Mouse (Mus musculus) liver, embryonic 11.5 days (tissue): ENCODE results near the gene Gm14862. TPM values are rescaled to one million over a fixed set of nuclear protein-coding genes. Genes with fewer than 3 reads are reported as not detected.

Experiments used
- ATAC-seq: fragments of 200-750 bp; cut with Nextera tagmentation; replicated peaks from 2 replicates; pipeline ENCODE4 v1.8.0; 2017; ENCODE audit warnings: moderate number of reproducible peaks, mild to moderate bottlenecking, moderate TSS enrichment, moderate library complexity; ENCODE audit not compliant: low FRiP score
- DNase-seq: peaks from one replicate; pipeline ENCODE4 v3.0.0-alpha.2; 2017; ENCODE audit warnings: low spot score
- H3K27ac ChIP-seq: fragments of 300-500 bp; sonication (generic); 2 replicates; pipeline ENCODE4 v1.5.1; 2014; ENCODE audit warnings: mild to moderate bottlenecking, low read depth, low read length, control low read depth
- H3K27me3 ChIP-seq: fragments of 300-500 bp; sonication (generic); replicated peaks from 2 replicates; pipeline ENCODE4 v1.6.1; 2014; ENCODE audit warnings: low read length, mixed read lengths; ENCODE audit not compliant: control insufficient read depth, insufficient read depth
- H3K36me3 ChIP-seq: fragments of 300-500 bp; sonication (generic); 2 replicates; pipeline ENCODE4 v1.6.1; 2014; ENCODE audit warnings: mild to moderate bottlenecking, low read length, moderate library complexity, mixed read lengths; ENCODE audit not compliant: control insufficient read depth, insufficient read depth
- H3K4me1 ChIP-seq: fragments of 300-500 bp; sonication (generic); replicated peaks from 2 replicates; pipeline ENCODE4 v1.6.1; 2014; ENCODE audit warnings: low read length, mixed read lengths; ENCODE audit not compliant: control insufficient read depth, insufficient read depth
- H3K4me2 ChIP-seq: fragments of 300-500 bp; sonication (generic); 2 replicates; pipeline ENCODE4 v1.6.1; 2014; ENCODE audit warnings: mild to moderate bottlenecking, control low read depth, moderate library complexity
- H3K4me3 ChIP-seq: fragments of 300-500 bp; sonication (generic); 2 replicates; pipeline ENCODE4 v1.5.1; 2014; ENCODE audit warnings: low read depth, low read length, control low read depth
- H3K9ac ChIP-seq: fragments of 300-500 bp; sonication (generic); 2 replicates; pipeline ENCODE4 v1.6.1; 2014; ENCODE audit warnings: low read depth, low read length, control low read depth
- H3K9me3 ChIP-seq: fragments of 300-500 bp; sonication (generic); 2 replicates; pipeline ENCODE4 v1.6.1; 2016; ENCODE audit warnings: low read length, inconsistent platforms, mixed read lengths; ENCODE audit not compliant: control insufficient read depth
- WGBS: fragments of 180-500 bp; shearing (Covaris S2); extraction: QIAGEN DNeasy Blood & Tissue Kit; methylation state at CpG from one replicate; pipeline ENCODE4 v1.1.7; 2014; 5-methylcytosine and 5-hydroxymethylcytosine counted together
- polyA plus RNA-seq: library from polyadenylated mRNA; unstranded; fragments of >200 nt; fragmentation: Nextera tagmentation; extraction: Ambion mirVana; gene quantifications from 2 replicates; pipeline ENCODE4 v1.2.1, GENCODE M21; 2014

Gm14862 gene
- polyA plus RNA-seq, 1 experiment from 2014 or later: 1.0 TPM

DNA sequence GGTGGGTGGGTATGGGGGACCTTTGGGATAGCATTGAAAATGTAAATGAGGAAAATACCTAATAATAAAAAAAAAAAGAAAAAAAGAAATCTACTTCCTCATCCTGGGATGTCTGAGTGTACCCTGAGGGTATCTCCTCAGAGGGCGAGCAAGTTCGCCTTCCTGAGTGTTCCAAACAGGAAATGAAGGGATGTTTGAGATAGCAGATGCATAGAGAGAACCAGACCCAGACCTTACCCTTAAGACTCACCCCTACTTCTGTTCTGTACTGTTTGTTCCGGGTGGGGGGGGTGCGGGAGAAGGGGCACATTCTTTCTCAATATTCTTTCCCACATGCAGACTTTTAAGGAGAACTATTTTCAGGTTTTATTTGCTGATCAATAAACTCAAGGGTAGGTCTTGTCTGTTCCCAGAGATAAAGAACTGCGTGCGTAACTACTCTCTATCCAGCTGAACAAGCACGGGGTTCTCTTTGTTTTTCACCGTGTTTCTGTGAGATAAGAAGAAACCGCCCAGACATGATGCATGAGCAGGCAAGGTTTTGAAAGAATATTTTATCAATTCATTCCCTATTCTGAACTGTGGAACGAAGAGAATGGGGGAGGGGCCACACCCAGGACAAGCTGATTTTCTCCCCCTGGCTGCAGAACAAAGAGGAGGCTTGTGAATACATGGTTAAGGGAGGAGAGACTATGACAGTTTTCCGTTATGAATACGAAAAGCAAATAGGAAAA lies 11.9 kb downstream of the Gm14862 start:
- DNase-seq (peak; percentile 33), ATAC-seq (peak; percentile 97)
- Histone ChIP-seq H3K9ac (0 out of 2 replicates have a peak overlapping the region, but pooled peaks have one; percentile 25), H3K36me3 (no peaks in the 10 kb centered on the region; the same call in 1 of the 2 replicates), H3K27me3 (no peaks in the 10 kb centered on the region), H3K27ac (peak overlapping the region; percentile 64), H3K4me3 (no peak overlapping the region), H3K4me2 (peak overlapping the region; percentile 43; the same call in 1 of the 2 replicates), H3K4me1 (peaks cover 10% of the 10 kb centered on the region; the same call in 1 of the 2 replicates), H3K9me3 (no peaks in the 10 kb centered on the region)
- WGBS: 34% methylated on average over 12 of the region's 12 CpGs

DNA sequence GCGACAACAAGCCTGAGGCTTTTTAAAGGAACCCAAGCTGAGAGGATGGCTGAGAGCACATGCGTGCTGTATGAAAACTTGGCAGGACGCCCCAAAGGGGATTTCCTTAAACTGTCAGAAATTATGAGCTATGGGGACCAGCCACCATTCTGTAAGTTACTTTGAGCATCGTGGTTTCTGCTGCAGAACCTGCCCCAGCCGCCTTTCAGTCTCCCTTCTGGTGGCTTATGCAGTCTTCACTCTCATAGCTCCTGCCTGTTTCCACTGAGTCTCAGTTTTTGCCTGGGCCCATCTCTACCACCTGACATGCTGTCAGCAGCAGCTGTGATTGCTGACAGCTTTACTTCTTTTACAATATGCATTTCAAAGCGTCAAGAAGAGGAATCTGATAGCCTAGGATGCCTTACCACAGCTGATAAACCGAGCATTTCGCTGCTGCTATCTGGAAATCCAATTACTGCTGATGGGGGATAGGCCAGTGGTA lies 13.3 kb downstream of the Gm14862 start:
- Histone ChIP-seq H3K4me1 (peaks cover 8% of the 10 kb centered on the region; the same call in 1 of the 2 replicates), H3K9ac (no peak overlapping the region), H3K27ac (no peak overlapping the region), H3K4me2 (no peak overlapping the region), H3K4me3 (no peak overlapping the region), H3K36me3 (no peaks in the 10 kb centered on the region; the same call in 1 of the 2 replicates), H3K27me3 (no peaks in the 10 kb centered on the region), H3K9me3 (no peaks in the 10 kb centered on the region)
- WGBS: 40% methylated on average over 8 of the region's 8 CpGs
- DNase-seq (no peak), ATAC-seq (no peak)

DNA sequence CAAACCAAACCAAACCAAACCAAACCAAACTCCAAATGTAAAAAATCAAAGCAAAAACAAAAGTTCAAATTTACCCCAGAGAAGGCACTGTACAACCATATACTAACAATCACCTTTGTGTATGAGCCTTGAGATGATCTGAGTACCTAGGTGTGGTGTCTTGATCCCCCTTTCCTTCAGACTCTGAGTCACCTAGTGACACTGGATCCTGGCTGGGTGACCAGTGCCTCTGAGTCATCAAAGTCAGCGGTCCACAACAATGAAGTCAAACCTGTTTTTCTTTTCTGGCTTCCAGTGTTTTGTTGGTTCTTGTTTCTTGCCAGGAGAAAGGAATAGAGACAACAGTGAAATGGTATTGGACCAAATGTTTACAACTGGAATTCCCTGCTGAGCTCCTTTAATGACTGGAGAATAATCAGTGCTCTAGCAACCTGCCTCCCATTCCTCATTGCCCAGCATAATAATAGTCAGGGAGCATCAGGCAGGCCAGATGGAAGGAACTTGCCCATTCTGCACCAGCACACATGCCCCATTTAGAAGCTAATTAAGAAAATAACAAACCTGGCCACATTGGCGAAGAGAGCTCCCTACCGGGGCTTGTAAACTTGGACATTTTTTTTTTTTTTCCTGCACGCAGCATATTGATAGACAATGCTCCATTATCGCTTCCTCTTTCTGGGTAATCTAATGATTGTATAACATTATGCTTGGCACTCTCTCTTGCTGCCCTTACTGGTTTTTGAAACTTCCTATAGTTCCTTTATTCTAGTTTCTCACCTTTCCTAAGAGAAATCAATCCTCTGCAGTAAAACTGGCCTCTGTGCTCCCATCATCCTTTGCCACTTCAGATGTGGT lies 15.7 kb downstream of the Gm14862 start:
- Histone ChIP-seq H3K4me2 (no peak overlapping the region), H3K4me1 (peaks cover 8% of the 10 kb centered on the region; the same call in 1 of the 2 replicates), H3K9me3 (no peaks in the 10 kb centered on the region), H3K36me3 (no peaks in the 10 kb centered on the region; the same call in 1 of the 2 replicates), H3K27ac (no peak overlapping the region), H3K9ac (no peak overlapping the region), H3K27me3 (no peaks in the 10 kb centered on the region), H3K4me3 (no peak overlapping the region)
- ATAC-seq: no peak
- 79% methylated on average over 5 of the region's 5 CpGs for WGBS
- DNase-seq: no peak

DNA sequence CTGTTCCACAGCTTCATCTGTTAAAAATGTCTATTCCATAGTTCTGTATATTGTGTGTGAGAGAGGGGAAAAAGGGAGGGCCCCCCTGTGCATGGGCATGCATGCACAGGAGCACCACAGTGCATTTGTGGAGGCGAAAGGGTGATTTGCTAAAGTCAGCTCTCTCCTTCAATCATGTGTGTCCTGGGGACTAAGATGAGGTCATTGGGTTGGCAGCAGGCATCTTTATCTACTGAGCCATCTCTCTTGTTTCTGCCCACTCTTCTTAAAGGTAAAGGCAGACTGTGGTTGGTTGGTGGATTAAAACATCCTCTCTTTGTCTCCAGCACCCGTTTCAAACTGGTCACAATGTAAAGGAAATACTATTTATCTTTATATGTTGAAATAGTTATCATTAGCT lies 29.6 kb downstream of the Gm14862 start:
- no peak for ATAC-seq
- Histone ChIP-seq H3K4me2 (no peak overlapping the region), H3K4me1 (no peaks in the 10 kb centered on the region), H3K9me3 (no peaks in the 10 kb centered on the region), H3K9ac (no peak overlapping the region), H3K36me3 (no peaks in the 10 kb centered on the region), H3K27me3 (no peaks in the 10 kb centered on the region), H3K4me3 (no peak overlapping the region), H3K27ac (no peak overlapping the region)
- DNase-seq: no peak
- 72% methylated on average over 2 of the region's 2 CpGs for WGBS

DNA sequence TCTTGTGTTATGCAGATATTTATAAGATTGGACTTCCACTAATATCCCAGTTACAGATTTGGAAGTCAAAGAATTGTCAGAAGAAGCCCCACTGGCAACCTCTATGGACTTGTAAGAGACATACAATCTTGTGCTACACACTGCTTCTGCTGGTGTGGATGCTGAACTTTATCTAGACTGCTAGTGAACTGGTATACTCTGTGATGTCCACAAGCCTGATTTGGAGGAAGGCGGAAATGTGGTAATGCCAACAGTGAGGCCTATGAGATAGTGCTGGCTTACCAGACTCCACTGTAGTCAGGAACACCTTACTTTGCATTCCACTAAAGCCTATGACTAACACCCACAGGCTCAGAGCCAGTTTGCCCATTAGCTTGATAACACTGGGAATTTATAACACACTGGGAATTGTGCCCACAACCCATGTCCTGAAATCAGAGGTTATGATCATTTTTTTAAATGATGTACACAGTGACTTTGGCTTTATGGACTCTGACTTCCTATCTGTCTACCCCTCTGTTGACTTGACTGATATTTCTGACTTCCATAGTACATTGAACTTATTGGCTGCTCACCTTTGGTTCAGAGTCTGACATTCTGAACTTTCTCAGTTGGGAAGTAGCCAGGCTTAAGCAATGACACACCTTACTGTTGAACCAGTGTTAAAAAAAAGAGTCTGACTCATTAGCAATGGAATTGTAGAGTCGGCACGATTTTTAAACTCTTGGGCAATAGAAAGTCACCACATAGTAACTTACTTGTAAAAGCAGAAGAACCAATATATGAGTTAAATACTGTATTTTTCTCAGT lies 34.1 kb downstream of the Gm14862 start:
- Histone ChIP-seq H3K4me3 (no peak overlapping the region), H3K27me3 (no peaks in the 10 kb centered on the region), H3K36me3 (no peaks in the 10 kb centered on the region), H3K4me2 (no peak overlapping the region), H3K4me1 (no peaks in the 10 kb centered on the region), H3K27ac (no peak overlapping the region), H3K9me3 (no peaks in the 10 kb centered on the region), H3K9ac (no peak overlapping the region)
- WGBS: 93% methylated on average over 3 of the region's 3 CpGs
- ATAC-seq (no peak), DNase-seq (no peak)

DNA sequence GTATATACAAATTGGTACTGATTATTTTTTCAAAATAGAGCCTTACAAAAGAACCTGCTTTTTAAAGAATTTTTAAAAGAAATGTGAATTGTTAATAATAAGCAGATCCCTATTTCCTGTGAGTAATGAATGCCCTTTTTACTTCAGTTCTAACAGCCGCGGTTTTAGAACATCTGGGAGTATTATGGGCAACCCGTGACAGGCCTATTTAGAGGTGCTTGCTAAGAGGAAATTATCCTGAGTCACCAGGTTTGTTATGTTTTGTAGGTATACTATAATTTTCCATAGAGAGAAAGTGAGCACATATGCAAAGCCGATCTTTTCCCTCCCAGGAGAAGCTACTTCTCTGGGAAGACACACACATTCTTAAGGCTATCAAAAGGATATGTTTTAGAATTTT lies 35.0 kb downstream of the Gm14862 start:
- no peaks in the 10 kb centered on the region for H3K9me3 ChIP-seq
- H3K4me3 ChIP-seq: no peak overlapping the region
- 88% methylated on average over 4 of the region's 4 CpGs for WGBS
- H3K27ac ChIP-seq: no peak overlapping the region
- H3K27me3 ChIP-seq: no peaks in the 10 kb centered on the region
- ATAC-seq (no peak), DNase-seq (no peak)
- H3K4me1 ChIP-seq: no peaks in the 10 kb centered on the region
- H3K36me3 ChIP-seq: no peaks in the 10 kb centered on the region
- H3K4me2 ChIP-seq: no peak overlapping the region
- no peak overlapping the region for H3K9ac ChIP-seq

DNA sequence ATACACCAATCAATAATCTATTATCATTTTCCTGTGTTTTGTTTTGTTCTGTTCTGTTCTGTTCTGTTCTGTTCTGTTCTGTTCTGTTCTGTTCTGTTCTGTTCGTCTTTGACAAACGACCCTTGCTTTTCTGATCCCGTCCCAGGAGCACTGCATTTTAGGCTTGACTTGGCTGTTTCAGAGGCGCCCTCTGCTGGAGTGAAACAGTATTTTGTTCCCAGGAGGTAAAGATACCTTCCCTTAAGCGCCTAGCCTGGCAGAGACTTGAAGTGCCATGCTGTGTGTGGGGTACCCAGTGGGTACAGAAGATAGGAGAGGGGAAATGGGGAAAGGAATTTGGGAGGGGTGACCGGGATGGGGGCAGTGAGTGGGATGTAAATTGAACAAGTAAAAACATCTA lies 35.5 kb downstream of the Gm14862 start:
- Histone ChIP-seq H3K4me1 (no peaks in the 10 kb centered on the region), H3K27ac (no peak overlapping the region), H3K36me3 (no peaks in the 10 kb centered on the region), H3K9ac (no peak overlapping the region), H3K27me3 (no peaks in the 10 kb centered on the region), H3K4me2 (no peak overlapping the region), H3K9me3 (no peaks in the 10 kb centered on the region), H3K4me3 (no peak overlapping the region)
- ATAC-seq (0 out of 2 replicates have a peak, but pooled peaks have one; percentile 29), DNase-seq (no peak)
- 24% methylated on average over 6 of the region's 6 CpGs for WGBS

DNA sequence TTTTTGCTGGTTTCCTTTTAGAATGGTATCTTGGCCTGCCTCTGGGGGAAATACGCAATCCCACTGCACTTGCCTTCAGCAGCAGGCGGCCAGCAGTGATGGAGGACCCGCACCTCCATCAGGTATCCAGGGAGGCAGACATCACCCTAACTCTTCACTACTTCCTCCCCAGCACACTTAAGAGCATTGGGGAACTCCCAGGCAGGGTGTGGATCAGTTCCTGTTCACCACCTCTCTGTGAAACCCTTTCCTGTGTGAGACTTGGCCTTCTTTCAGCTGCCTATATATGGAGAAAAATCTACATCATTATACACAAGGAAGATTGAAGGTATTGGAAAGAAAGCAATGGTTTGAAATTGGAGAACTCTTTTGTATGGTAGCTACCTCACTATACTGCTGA lies 37.1 kb downstream of the Gm14862 start:
- Histone ChIP-seq H3K4me2 (no peak overlapping the region), H3K9ac (no peak overlapping the region), H3K27ac (no peak overlapping the region), H3K9me3 (no peaks in the 10 kb centered on the region), H3K36me3 (no peaks in the 10 kb centered on the region), H3K4me3 (no peak overlapping the region), H3K27me3 (no peaks in the 10 kb centered on the region), H3K4me1 (no peaks in the 10 kb centered on the region)
- DNase-seq (no peak), ATAC-seq (no peak)
- WGBS: 79% methylated on average over 3 of the region's 3 CpGs
